Mouse (Mus musculus): ENCODE measurements around the gene Tnk2. TPM values are rescaled to one million over a fixed set of nuclear protein-coding genes. Genes with fewer than 3 reads are reported as not detected.
"Not testable (repeated sequence)": the region's sequence is repeated elsewhere in the genome, so short reads cannot be mapped to it uniquely, and the experiment has no call there.

Gene Tnk2
- polyA plus RNA-seq, 1 experiment from 2014 or later, result 9.2 TPM

- H3K9me3 ChIP-seq (ENCODE audit: control insufficient read depth, low read length), result no peaks in the 10 kb centered on the region
- no peak overlapping the region for H3K4me2 ChIP-seq (ENCODE audit: low read depth, severe bottlenecking)
- ATAC-seq (ENCODE audit: insufficient number of reproducible peaks, low FRiP score, low TSS enrichment, low read depth) (no peak), DNase-seq (ENCODE audit: low spot score) (no peak)
- H3K27me3 ChIP-seq (ENCODE audit: control insufficient read depth, insufficient read depth, low read length), result no peaks in the 10 kb centered on the region
- H3K36me3 ChIP-seq (ENCODE audit: control insufficient read depth, insufficient read depth, low read length), result no peaks in the 10 kb centered on the region
- H3K9ac ChIP-seq (ENCODE audit: low read length), result no peak overlapping the region
- H3K27ac ChIP-seq (replicated peaks; ENCODE audit: low read depth, low read length), result no peak overlapping the region
- WGBS, result 86% methylated on average over 5 of the region's 5 CpGs
- H3K4me3 ChIP-seq (ENCODE audit: low read depth, low read length), result no peak overlapping the region
- peaks cover under 1% of the 10 kb centered on the region; the same call in 1 of the 2 replicates for H3K4me1 ChIP-seq (ENCODE audit: control insufficient read depth, insufficient read depth, low read length)
Observed at GRCm38 (mm10) chr16:32640096-32640495, 3.6 kb upstream of the Tnk2 start.

GRCm38 (mm10) chr16:32640683-32641082 is 3.0 kb upstream of the Tnk2 start:
- not testable (repeated sequence) for H3K4me3 ChIP-seq (ENCODE audit: low read depth, low read length); H3K36me3 ChIP-seq (ENCODE audit: control insufficient read depth, insufficient read depth, low read length); H3K27me3 ChIP-seq (ENCODE audit: control insufficient read depth, insufficient read depth, low read length); H3K9me3 ChIP-seq (ENCODE audit: control insufficient read depth, low read length); ATAC-seq (ENCODE audit: insufficient number of reproducible peaks, low FRiP score, low TSS enrichment, low read depth); H3K9ac ChIP-seq (ENCODE audit: low read length); H3K4me1 ChIP-seq (ENCODE audit: control insufficient read depth, insufficient read depth, low read length); H3K4me2 ChIP-seq (ENCODE audit: low read depth, severe bottlenecking); DNase-seq (ENCODE audit: low spot score); H3K27ac ChIP-seq (replicated peaks; ENCODE audit: low read depth, low read length)
- WGBS, result 76% methylated on average over 2 of the region's 2 CpGs

GRCm38 (mm10) chr16:32641440-32642219 is 2.0 kb upstream of the Tnk2 start:
- Histone ChIP-seq H3K4me3 (ENCODE audit: low read depth, low read length) (no peak overlapping the region), H3K27me3 (ENCODE audit: control insufficient read depth, insufficient read depth, low read length) (no peaks in the 10 kb centered on the region), H3K4me1 (ENCODE audit: control insufficient read depth, insufficient read depth, low read length) (peaks cover 12% of the 10 kb centered on the region), H3K9ac (ENCODE audit: low read length) (no peak overlapping the region), H3K4me2 (ENCODE audit: low read depth, severe bottlenecking) (no peak overlapping the region), H3K9me3 (ENCODE audit: control insufficient read depth, low read length) (no peaks in the 10 kb centered on the region), H3K36me3 (ENCODE audit: control insufficient read depth, insufficient read depth, low read length) (no peaks in the 10 kb centered on the region), H3K27ac (replicated peaks; ENCODE audit: low read depth, low read length) (no peak overlapping the region)
- WGBS, result 67% methylated on average over 20 of the region's 20 CpGs
- DNase-seq (ENCODE audit: low spot score) (peak; percentile 21), ATAC-seq (ENCODE audit: insufficient number of reproducible peaks, low FRiP score, low TSS enrichment, low read depth) (no peak)

- no peak for ATAC-seq (ENCODE audit: insufficient number of reproducible peaks, low FRiP score, low TSS enrichment, low read depth)
- no peaks in the 10 kb centered on the region for H3K27me3 ChIP-seq (ENCODE audit: control insufficient read depth, insufficient read depth, low read length)
- 71% methylated on average over 13 of the region's 13 CpGs for WGBS
- H3K9me3 ChIP-seq (ENCODE audit: control insufficient read depth, low read length), result no peaks in the 10 kb centered on the region
- DNase-seq (ENCODE audit: low spot score), result no peak
- H3K27ac ChIP-seq (replicated peaks; ENCODE audit: low read depth, low read length), result no peak overlapping the region
- H3K36me3 ChIP-seq (ENCODE audit: control insufficient read depth, insufficient read depth, low read length), result no peaks in the 10 kb centered on the region
- H3K4me2 ChIP-seq (ENCODE audit: low read depth, severe bottlenecking), result no peak overlapping the region
- no peak overlapping the region for H3K9ac ChIP-seq (ENCODE audit: low read length)
- H3K4me3 ChIP-seq (ENCODE audit: low read depth, low read length), result no peak overlapping the region
- peaks cover 12% of the 10 kb centered on the region for H3K4me1 ChIP-seq (ENCODE audit: control insufficient read depth, insufficient read depth, low read length)
Observed at GRCm38 (mm10) chr16:32642280-32642679, 1.4 kb upstream of the Tnk2 start.

GRCm38 (mm10) chr16:32644069-32644800 is 561 bp downstream of the Tnk2 start:
- Histone ChIP-seq H3K9me3 (ENCODE audit: control insufficient read depth, low read length) (no peaks in the 10 kb centered on the region), H3K9ac (ENCODE audit: low read length) (peak overlapping the region; percentile 93), H3K4me1 (ENCODE audit: control insufficient read depth, insufficient read depth, low read length) (peaks cover 12% of the 10 kb centered on the region), H3K36me3 (ENCODE audit: control insufficient read depth, insufficient read depth, low read length) (no peaks in the 10 kb centered on the region), H3K4me3 (ENCODE audit: low read depth, low read length) (peak overlapping the region; percentile 86), H3K4me2 (ENCODE audit: low read depth, severe bottlenecking) (peak overlapping the region; percentile 84), H3K27me3 (ENCODE audit: control insufficient read depth, insufficient read depth, low read length) (no peaks in the 10 kb centered on the region), H3K27ac (replicated peaks; ENCODE audit: low read depth, low read length) (peak overlapping the region; percentile 76)
- DNase-seq (ENCODE audit: low spot score), result peak; percentile 70
- under 1% methylated on average over 57 of the region's 82 CpGs for WGBS
- peak; percentile 72 for ATAC-seq (ENCODE audit: insufficient number of reproducible peaks, low FRiP score, low TSS enrichment, low read depth)

GRCm38 (mm10) chr16:32644801-32645170 is 1.1 kb downstream of the Tnk2 start:
- DNase-seq (ENCODE audit: low spot score), result no peak
- ATAC-seq (ENCODE audit: insufficient number of reproducible peaks, low FRiP score, low TSS enrichment, low read depth), result 0 out of 2 replicates have a peak, but pooled peaks have one; percentile 9
- Histone ChIP-seq H3K4me3 (ENCODE audit: low read depth, low read length) (peak overlapping the region; percentile 86), H3K9ac (ENCODE audit: low read length) (peak overlapping the region; percentile 93), H3K9me3 (ENCODE audit: control insufficient read depth, low read length) (no peaks in the 10 kb centered on the region), H3K4me1 (ENCODE audit: control insufficient read depth, insufficient read depth, low read length) (peaks cover 12% of the 10 kb centered on the region), H3K4me2 (ENCODE audit: low read depth, severe bottlenecking) (peak overlapping the region; percentile 84), H3K27me3 (ENCODE audit: control insufficient read depth, insufficient read depth, low read length) (no peaks in the 10 kb centered on the region), H3K36me3 (ENCODE audit: control insufficient read depth, insufficient read depth, low read length) (no peaks in the 10 kb centered on the region), H3K27ac (replicated peaks; ENCODE audit: low read depth, low read length) (no peak overlapping the region)
- 12% methylated on average over 12 of the region's 12 CpGs for WGBS

GRCm38 (mm10) chr16:32645361-32645914 is 1.8 kb downstream of the Tnk2 start:
- Histone ChIP-seq H3K9ac (ENCODE audit: low read length) (no peak overlapping the region), H3K27ac (replicated peaks; ENCODE audit: low read depth, low read length) (no peak overlapping the region), H3K4me1 (ENCODE audit: control insufficient read depth, insufficient read depth, low read length) (peaks cover 12% of the 10 kb centered on the region), H3K27me3 (ENCODE audit: control insufficient read depth, insufficient read depth, low read length) (no peaks in the 10 kb centered on the region), H3K4me3 (ENCODE audit: low read depth, low read length) (peak overlapping the region; percentile 86), H3K4me2 (ENCODE audit: low read depth, severe bottlenecking) (peak overlapping the region; percentile 84), H3K36me3 (ENCODE audit: control insufficient read depth, insufficient read depth, low read length) (no peaks in the 10 kb centered on the region), H3K9me3 (ENCODE audit: control insufficient read depth, low read length) (no peaks in the 10 kb centered on the region)
- 31% methylated on average over 14 of the region's 14 CpGs for WGBS
- DNase-seq (ENCODE audit: low spot score), result no peak
- no peak for ATAC-seq (ENCODE audit: insufficient number of reproducible peaks, low FRiP score, low TSS enrichment, low read depth)

- H3K27ac ChIP-seq (replicated peaks; ENCODE audit: low read depth, low read length), result no peak overlapping the region
- WGBS, result 86% methylated on average over 9 of the region's 9 CpGs
- no peaks in the 10 kb centered on the region for H3K9me3 ChIP-seq (ENCODE audit: control insufficient read depth, low read length)
- H3K4me2 ChIP-seq (ENCODE audit: low read depth, severe bottlenecking), result peak overlapping the region; percentile 84; the same call in 1 of the 2 replicates
- ATAC-seq (ENCODE audit: insufficient number of reproducible peaks, low FRiP score, low TSS enrichment, low read depth) (no peak), DNase-seq (ENCODE audit: low spot score) (no peak)
- no peaks in the 10 kb centered on the region for H3K27me3 ChIP-seq (ENCODE audit: control insufficient read depth, insufficient read depth, low read length)
- no peak overlapping the region for H3K9ac ChIP-seq (ENCODE audit: low read length)
- no peaks in the 10 kb centered on the region for H3K36me3 ChIP-seq (ENCODE audit: control insufficient read depth, insufficient read depth, low read length)
- H3K4me1 ChIP-seq (ENCODE audit: control insufficient read depth, insufficient read depth, low read length), result peaks cover 12% of the 10 kb centered on the region
- peak overlapping the region; percentile 11; the same call in 1 of the 2 replicates for H3K4me3 ChIP-seq (ENCODE audit: low read depth, low read length)
Observed at GRCm38 (mm10) chr16:32646014-32646413, 2.3 kb downstream of the Tnk2 start.
